Mouse (Mus musculus) frontal cortex, adult 2 months (tissue): ENCODE results near the gene Nrip3. TPM values are rescaled to one million over a fixed set of nuclear protein-coding genes. Genes with fewer than 3 reads are reported as not detected.
A peak's percentile ranks its signal among the peaks of the same experiment; 100 is the strongest.

Experiments
- DNase-seq, 2 experiments: peaks; one replicate each; pipeline ENCODE4 v3.0.0; 2022; ENCODE audit warnings: low spot score in 1 of 2; ENCODE audit errors: extremely low spot score in 1 of 2
- polyA plus RNA-seq: library from polyadenylated mRNA; depleted of rRNA; stranded (reverse); fragments of >200 nt; gene quantifications from 2 replicates; pipeline ENCODE4 v1.2.3, GENCODE M21; 2012; rRNA removed

The Nrip3 gene
- 148 and 152 TPM in 2 replicates for polyA plus RNA-seq

- DNase-seq = peak; percentile 40 to 81
These were observed at the start of gene Nrip3 for GRCm38 (mm10) chr7:109781470-109782203. Gene Nrip3, minus strand, starts transcription at chr7:109782025.

- no peak for DNase-seq
These were observed 49.6 kb upstream of the Nrip3 start for GRCm38 (mm10) chr7:109831376-109831775.

DNA sequence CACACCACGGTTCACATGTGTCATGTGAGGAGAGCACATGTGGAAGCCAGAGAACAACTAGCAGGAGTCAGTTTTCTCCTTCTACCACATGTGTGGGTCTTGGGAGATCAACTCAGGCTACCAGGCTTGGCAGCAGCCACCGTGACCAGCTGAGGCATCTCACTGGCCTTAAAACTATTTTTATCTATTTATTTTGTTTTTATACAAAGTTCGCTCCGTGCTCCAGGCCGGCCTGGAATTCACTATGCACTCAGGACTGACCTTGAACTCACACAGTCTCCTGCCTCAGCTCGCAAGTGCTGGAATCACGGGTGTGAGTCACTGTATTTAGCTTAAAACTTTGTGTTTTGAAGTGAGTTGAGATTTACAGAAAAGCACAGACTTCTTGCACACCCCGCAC, 45.1 kb upstream of the Nrip3 start:
- DNase-seq = no peak

DNA sequence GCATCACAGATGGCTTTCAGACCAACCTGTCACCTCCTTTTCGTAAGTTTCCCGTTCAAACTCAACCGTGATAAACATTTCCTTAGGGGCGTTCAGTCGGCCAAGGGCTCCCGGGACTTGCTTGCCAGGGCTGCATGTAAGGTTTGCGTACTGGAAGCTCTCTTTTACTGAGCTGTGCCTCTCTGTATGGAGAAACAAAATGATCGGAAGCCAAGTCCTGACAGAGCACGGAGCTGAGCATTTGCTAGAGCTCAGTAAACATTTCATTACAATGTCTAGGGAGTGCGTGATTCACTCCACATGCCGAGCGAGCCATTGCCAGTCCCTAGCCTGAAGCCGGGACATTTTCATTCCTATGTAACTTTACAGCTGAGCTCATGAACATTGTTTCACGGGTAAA, 43.5 kb upstream of the Nrip3 start:
- DNase-seq = peak in 1 of 2 experiments; percentile 11

DNA sequence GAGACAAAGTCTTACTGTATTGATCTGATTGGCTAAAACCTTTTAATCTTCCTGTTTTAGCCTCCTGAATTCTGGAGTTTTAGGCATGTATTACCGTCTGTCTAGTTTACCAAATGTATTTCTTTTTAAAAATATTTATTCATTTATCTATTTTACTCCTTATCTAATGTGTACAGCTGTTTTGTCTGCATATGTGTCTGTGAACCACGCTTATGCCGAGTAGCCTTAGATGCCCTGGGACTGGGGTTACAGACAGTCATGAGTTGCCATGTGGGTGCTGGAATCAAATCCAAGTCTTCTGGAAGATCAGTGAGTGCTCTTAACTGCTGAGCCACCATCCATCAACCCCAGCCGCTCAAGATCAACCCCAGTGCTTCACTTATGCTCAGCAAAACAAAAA, 36.8 kb upstream of the Nrip3 start:
- no peak for DNase-seq

- DNase-seq = no peak
These were observed 36.1 kb upstream of the Nrip3 start for GRCm38 (mm10) chr7:109817954-109818353.

DNA sequence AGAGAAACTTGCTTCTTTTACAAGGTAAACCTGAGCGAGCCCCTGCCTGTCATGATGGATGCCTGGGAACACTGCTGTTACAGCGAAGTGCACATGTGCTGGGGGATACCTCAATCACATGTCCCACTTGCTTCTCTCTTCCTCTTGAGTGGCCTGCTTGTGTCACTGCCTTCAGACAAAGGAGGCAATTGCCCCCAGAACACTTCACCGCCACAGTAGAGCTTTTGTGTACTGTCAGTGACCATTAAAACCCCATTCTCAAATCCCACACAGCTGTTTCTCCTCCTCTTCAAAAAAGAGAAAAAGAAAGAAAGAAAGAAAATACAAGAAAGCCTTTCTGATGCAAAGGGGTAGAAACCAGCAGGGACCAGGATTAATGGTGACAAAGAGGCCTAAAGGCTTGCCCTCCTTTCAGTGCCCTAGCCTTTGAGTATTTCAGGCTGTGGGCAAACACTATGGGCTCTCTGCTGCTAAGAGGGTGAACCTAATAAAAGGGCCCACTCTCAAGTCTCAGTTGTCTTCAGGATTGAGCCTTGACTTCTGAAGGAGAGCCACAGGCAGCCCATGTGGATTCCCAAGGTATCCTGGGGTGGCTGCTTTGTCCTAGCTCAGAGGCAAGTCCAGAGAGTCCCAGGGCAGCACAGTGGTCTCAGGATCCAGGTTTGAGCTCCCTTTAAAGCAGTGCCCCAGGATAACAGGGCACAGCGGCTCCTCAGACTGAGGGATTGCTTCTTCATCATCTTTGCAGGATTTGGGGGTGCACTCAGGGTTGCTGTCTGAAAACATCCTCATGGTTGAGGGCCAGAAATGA, 31.7 kb upstream of the Nrip3 start:
- DNase-seq = no peak

DNA sequence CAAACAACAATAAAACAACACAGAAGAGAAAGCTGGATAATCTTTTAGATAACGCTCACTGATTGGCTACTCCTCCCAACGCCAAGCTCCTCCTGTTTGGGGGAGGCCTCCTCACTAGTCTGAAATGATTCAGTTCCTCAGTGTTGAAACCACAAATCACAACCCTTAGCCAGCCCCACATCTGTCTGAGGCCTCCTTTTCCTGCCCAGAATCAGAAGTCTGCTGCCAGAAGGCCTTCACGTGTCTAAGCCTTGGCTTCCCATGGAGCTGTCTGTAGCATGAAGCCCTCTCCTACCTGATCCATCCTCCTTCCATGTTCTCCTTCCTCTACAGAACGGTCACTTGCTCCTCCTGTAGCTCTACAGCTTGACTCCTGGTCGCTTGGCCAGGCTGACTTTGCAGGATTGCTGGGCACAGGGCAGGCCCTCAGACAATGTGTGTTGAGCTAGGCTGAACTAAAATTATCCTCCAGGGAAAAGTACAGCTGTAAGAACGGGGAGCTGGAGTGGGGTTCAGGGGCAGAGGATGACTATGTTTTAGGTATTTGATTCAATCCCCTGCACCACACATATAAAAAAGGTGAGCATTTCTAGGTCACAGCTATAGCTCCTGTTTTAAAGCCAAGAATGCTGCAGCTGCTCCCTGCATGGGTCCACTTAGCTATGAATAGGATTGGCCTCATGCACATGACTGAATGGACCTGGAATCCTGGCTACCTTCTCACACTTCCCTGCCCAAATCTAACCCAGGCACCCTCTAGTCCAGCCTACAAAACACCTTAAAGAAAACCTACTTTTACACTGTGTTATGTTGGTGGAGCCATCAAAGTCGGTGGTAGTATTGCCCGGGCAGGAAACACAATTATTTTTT, 26.0 kb upstream of the Nrip3 start:
- DNase-seq = no peak

DNA sequence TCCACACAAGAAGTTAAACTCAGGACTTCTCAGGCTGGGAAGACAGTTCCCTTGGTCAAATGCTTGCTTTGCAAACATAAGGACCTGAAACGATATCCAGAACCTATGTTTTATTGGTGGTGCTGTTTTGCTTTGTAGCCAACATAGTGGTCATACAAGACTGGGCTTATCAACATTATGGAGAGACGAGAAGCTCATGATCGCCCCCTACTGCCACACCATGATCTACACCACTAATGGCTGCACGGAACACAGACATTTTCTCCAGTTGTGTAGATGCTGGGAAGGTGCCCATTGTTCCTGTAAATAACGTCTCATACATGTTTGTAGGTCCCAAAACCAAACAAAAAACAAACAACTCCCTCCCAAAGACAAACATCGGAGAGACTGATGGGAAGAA, 23.0 kb upstream of the Nrip3 start:
- DNase-seq = peak in 1 of 2 experiments; percentile 36

DNA sequence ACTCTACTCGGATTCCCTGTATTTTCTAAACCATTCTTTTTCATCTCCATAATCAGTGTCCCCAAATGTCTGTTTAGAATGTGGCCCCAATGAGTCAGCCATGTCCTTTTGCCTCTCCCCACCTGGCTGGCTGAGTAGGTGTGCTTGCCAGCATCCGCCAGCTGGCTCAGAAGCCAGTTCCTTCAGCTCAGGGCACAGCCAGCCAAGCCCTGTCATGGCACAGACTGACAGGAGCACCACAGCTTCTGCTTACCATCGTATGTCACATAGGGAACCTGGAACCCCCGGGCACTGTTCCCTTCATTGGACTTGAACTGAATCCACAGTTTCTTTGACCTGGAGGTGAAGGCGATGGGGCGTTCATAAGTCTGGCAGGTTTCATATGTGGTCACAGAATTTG, 22.5 kb upstream of the Nrip3 start:
- no peak for DNase-seq

DNA sequence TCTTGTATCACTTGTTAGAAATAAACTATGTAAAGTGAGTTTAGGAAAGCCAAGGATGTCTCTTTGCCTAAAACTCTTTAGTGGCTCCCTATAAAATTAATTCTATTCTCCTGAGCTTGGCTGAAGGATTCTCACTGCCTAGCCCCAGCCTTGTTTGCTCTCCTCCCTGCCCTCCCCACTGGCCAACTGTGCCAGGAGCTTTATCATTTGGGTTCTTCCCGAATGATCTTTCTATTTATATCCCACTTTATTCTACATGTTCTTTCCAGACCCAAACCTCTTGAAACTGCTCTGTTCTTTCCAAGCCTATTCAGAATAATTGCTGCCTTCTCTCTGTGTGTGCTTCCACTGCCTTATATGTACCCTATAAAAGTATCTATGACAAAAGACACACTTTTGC, 21.7 kb upstream of the Nrip3 start:
- no peak for DNase-seq

- DNase-seq = peak in 1 of 2 experiments; percentile 63
These were observed 18.8 kb upstream of the Nrip3 start for GRCm38 (mm10) chr7:109800626-109801025.

- no peak for DNase-seq
These were observed 17.3 kb upstream of the Nrip3 start for GRCm38 (mm10) chr7:109799168-109799567.

DNA sequence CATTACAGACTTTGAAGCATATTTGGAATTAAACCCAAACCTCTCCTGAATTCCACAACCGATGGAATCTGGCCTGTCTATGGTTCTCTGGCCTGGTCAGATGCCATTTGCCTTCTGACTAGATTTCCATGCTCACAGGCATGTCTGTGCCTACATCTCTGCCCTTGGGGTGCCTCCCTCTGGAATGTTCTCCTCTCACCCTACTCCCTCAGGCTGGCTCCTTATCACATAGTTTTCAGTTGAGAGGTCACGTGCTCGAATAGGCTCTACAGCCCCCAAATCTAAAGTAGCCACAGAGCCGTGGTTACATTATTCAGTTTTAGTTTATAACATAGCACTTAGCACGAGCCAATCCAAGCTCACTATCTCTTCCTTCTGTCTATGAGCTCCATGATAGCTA, 13.7 kb upstream of the Nrip3 start:
- DNase-seq = no peak

- DNase-seq = peak in 1 of 2 experiments; percentile 50
These were observed 12.7 kb upstream of the Nrip3 start for GRCm38 (mm10) chr7:109794556-109794955.

- DNase-seq = peak; percentile 26 to 80
These were observed 10.9 kb upstream of the Nrip3 start for GRCm38 (mm10) chr7:109792759-109793158.

DNA sequence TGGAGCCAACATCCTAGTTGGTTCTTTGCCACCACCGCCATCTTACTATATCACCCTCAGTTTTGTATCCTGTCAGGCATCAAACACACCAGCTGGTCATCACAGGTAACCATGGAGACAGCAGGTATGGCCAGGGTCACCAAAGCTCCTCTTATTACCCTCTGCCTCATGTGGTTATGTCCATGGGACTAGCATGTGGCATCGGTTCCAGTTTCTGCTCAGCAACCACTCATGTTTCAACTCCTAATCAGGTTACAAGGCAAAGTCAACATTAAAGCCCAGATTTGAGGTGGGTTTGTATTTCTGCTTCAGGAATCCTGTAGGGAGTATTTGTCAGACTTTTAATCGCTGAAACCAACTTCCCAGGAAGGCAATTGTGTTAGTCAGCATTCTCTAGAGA, 9.0 kb upstream of the Nrip3 start:
- no peak for DNase-seq

DNA sequence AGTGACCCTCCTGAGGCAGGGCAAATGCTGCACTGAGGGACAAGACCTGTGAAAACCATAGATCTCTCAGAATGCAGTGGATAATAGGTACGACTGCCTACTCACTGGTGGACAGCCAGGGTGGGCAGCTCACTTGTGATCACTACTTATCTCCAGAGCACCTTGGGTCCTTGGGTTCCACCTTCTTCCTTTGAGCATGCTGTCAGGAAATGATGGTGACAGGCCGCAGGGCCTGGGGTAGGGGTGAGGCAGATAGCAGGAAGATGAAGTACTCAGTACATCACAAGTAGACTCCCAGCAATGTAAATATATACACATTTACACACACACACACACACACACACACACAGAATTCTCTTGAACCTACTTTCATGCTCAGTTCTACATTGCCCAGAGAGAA, 6.0 kb upstream of the Nrip3 start:
- no peak for DNase-seq

DNA sequence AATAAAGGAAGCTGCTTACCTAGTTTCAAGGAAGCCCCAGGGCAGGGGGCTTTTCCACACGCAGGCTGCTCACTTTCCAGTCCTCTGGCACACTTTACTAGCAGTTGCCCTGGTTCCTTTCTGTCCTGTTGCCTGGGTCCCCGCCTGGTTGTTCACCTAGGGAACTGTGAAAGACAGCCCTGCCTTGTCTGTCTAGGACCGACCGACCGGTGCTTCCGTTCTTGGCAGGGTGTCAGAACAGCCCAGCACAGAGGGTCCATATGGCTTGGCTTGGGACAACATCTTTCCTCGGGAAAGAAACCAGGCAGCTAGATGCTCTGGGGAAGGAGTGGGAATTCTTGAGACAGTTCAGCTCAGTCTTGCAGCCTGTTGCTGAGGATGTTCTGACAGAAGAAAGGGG, 1.5 kb upstream of the Nrip3 start:
- DNase-seq = no peak

DNA sequence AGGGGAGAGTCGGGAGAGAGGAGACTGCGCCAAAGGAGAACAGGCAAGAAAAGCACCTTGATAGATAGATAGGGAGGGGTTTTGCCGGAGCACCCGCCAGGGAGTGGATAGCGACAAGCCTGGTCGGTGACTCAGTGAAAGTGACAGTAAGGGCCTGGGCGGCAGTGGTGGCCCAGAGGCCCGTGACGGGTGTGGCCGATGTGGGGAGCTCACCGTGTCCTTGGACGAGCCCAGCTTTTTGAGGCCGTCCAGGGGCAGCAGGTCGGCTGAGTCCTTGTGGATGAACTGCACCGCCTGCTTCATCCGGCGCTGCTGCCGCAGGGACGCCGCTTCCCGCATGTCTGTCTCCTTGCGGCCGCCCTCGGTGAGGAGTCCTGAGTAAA, 747 bp downstream of the Nrip3 start:
- DNase-seq = no peak

- DNase-seq = no peak
These were observed 9.6 kb downstream of the Nrip3 start for GRCm38 (mm10) chr7:109772251-109772650.
